Mouse (Mus musculus) lung, embryonic 16.5 days (tissue): Measurements from ENCODE around the gene Gm17651. TPM values are rescaled to one million over a fixed set of nuclear protein-coding genes. Genes with fewer than 3 reads are reported as not detected.

Experiments used
- ATAC-seq: fragments of 200-750 bp; cut with Nextera tagmentation; 2 replicates; pipeline ENCODE4 v1.8.0; 2017; ENCODE audit warnings: low read depth, mild to moderate bottlenecking, moderate library complexity
- H3K27ac ChIP-seq: fragments of 300-500 bp; sonication (generic); 2 replicates; pipeline ENCODE4 v1.5.1; 2014; ENCODE audit warnings: mild to moderate bottlenecking, control low read depth, low read length
- H3K27me3 ChIP-seq: fragments of 300-500 bp; sonication (generic); 2 replicates; pipeline ENCODE4 v1.6.1; 2014; ENCODE audit warnings: low read depth, low read length, mixed read lengths; ENCODE audit not compliant: control insufficient read depth, insufficient read depth
- H3K36me3 ChIP-seq: fragments of 300-500 bp; sonication (generic); 2 replicates; pipeline ENCODE4 v1.6.1; 2014; ENCODE audit warnings: low read length; ENCODE audit not compliant: control insufficient read depth, insufficient read depth
- H3K4me1 ChIP-seq: fragments of 300-500 bp; sonication (generic); replicated peaks from 2 replicates; pipeline ENCODE4 v1.6.1; 2014; ENCODE audit warnings: low read length, mixed read lengths; ENCODE audit not compliant: control insufficient read depth, insufficient read depth
- H3K4me2 ChIP-seq: fragments of 300-500 bp; sonication (generic); 2 replicates; pipeline ENCODE4 v1.6.1; 2014; ENCODE audit warnings: low read depth, low read length, control low read depth
- H3K4me3 ChIP-seq: fragments of 300-500 bp; sonication (generic); 2 replicates; pipeline ENCODE4 v1.5.1; 2014; ENCODE audit warnings: mild to moderate bottlenecking, low read length, control low read depth
- H3K9ac ChIP-seq: fragments of 300-500 bp; sonication (generic); 2 replicates; pipeline ENCODE4 v1.6.1; 2014; ENCODE audit warnings: low read length, control low read depth
- H3K9me3 ChIP-seq: fragments of 300-500 bp; sonication (generic); 2 replicates; pipeline ENCODE4 v1.6.1; 2016; ENCODE audit warnings: low read length; ENCODE audit not compliant: control insufficient read depth
- WGBS: fragments of 180-500 bp; shearing (Covaris S2); extraction: QIAGEN DNeasy Blood & Tissue Kit; methylation state at CpG from one replicate; pipeline ENCODE4 v1.1.7; 2014; 5-methylcytosine and 5-hydroxymethylcytosine counted together
- polyA plus RNA-seq: library from polyadenylated mRNA; unstranded; fragments of >200 nt; fragmentation: Nextera tagmentation; extraction: Ambion mirVana; gene quantifications from 2 replicates; pipeline ENCODE4 v1.2.1, GENCODE M21; 2015

Gm17651 gene
- polyA plus RNA-seq, 1 experiment from 2014 or later: not detected

GRCm38 (mm10) chr3:97661206-97661605, 13.3 kb downstream of the Gm17651 start:
- peaks cover 3% of the 10 kb centered on the region for H3K4me1 ChIP-seq
- H3K9ac ChIP-seq: no peak overlapping the region
- H3K27ac ChIP-seq: no peak overlapping the region
- 67% methylated on average over 8 of the region's 8 CpGs for WGBS
- no peak overlapping the region for H3K4me3 ChIP-seq
- no peak for ATAC-seq
- H3K27me3 ChIP-seq: no peaks in the 10 kb centered on the region
- H3K9me3 ChIP-seq: no peaks in the 10 kb centered on the region
- no peak overlapping the region for H3K4me2 ChIP-seq
- no peaks in the 10 kb centered on the region for H3K36me3 ChIP-seq

- Histone ChIP-seq H3K36me3 (no peaks in the 10 kb centered on the region), H3K4me3 (no peak overlapping the region), H3K4me1 (peaks cover 3% of the 10 kb centered on the region), H3K9me3 (no peaks in the 10 kb centered on the region), H3K9ac (peak overlapping the region; percentile 10; the same call in 1 of the 2 replicates), H3K27ac (no peak overlapping the region), H3K4me2 (no peak overlapping the region; the same call in 1 of the 2 replicates), H3K27me3 (no peaks in the 10 kb centered on the region)
- no peak for ATAC-seq
- 84% methylated on average over 7 of the region's 7 CpGs for WGBS
Measured at GRCm38 (mm10) chr3:97659746-97660145, 14.7 kb downstream of the Gm17651 start.

- peak overlapping the region; percentile 72 for H3K4me2 ChIP-seq
- ATAC-seq: peak; percentile 80
- H3K27ac ChIP-seq: peak overlapping the region; percentile 44; the same call in 1 of the 2 replicates
- H3K4me3 ChIP-seq: peak overlapping the region; percentile 89
- no peaks in the 10 kb centered on the region for H3K36me3 ChIP-seq
- WGBS: under 1% methylated on average over 50 of the region's 50 CpGs
- no peaks in the 10 kb centered on the region for H3K9me3 ChIP-seq
- H3K9ac ChIP-seq: peak overlapping the region; percentile 76
- H3K27me3 ChIP-seq: no peaks in the 10 kb centered on the region
- peaks cover 3% of the 10 kb centered on the region for H3K4me1 ChIP-seq
Measured at GRCm38 (mm10) chr3:97658426-97659193, 15.9 kb downstream of the Gm17651 start.

GRCm38 (mm10) chr3:97657655-97658411, 16.7 kb downstream of the Gm17651 start, which contains the start of gene Prkab2:
Prkab2 (plus strand) TSS chr3:97658193.
- no peaks in the 10 kb centered on the region for H3K9me3 ChIP-seq
- H3K27ac ChIP-seq: peak within 1 kb of the TSS; percentile 44; the same call in 1 of the 2 replicates
- H3K4me2 ChIP-seq: peak within 1 kb of the TSS; percentile 77
- H3K4me3 ChIP-seq: peak within 1 kb of the TSS; percentile 89
- peaks cover 3% of the 10 kb centered on the region for H3K4me1 ChIP-seq
- no peaks in the 10 kb centered on the region for H3K27me3 ChIP-seq
- ATAC-seq: peak; percentile 98
- no peaks in the 10 kb centered on the region for H3K36me3 ChIP-seq
- peak within 1 kb of the TSS; percentile 76 for H3K9ac ChIP-seq
- 2% methylated on average over 51 of the region's 51 CpGs for WGBS

- H3K9ac ChIP-seq: no peak overlapping the region
- H3K9me3 ChIP-seq: no peaks in the 10 kb centered on the region
- no peak overlapping the region for H3K4me3 ChIP-seq
- no peak overlapping the region for H3K27ac ChIP-seq
- no peaks in the 10 kb centered on the region for H3K36me3 ChIP-seq
- peaks cover 3% of the 10 kb centered on the region for H3K4me1 ChIP-seq
- no peak overlapping the region for H3K4me2 ChIP-seq
- 80% methylated on average over 8 of the region's 8 CpGs for WGBS
- ATAC-seq: no peak
- no peaks in the 10 kb centered on the region for H3K27me3 ChIP-seq
Measured at GRCm38 (mm10) chr3:97654901-97655300, 19.6 kb downstream of the Gm17651 start.

GRCm38 (mm10) chr3:97653781-97654180, 20.7 kb downstream of the Gm17651 start:
- H3K27ac ChIP-seq: no peak overlapping the region
- no peak overlapping the region for H3K4me3 ChIP-seq
- ATAC-seq: no peak
- no peak overlapping the region for H3K9ac ChIP-seq
- no peaks in the 10 kb centered on the region for H3K36me3 ChIP-seq
- H3K27me3 ChIP-seq: no peaks in the 10 kb centered on the region
- no peaks in the 10 kb centered on the region for H3K9me3 ChIP-seq
- 86% methylated on average over 5 of the region's 5 CpGs for WGBS
- H3K4me2 ChIP-seq: no peak overlapping the region
- 0 out of 2 replicates have a peak, but pooled peaks cover 3% of the 10 kb centered on the region for H3K4me1 ChIP-seq

- ATAC-seq: no peak
- H3K27me3 ChIP-seq: no peaks in the 10 kb centered on the region
- H3K4me3 ChIP-seq: no peak overlapping the region
- H3K9ac ChIP-seq: no peak overlapping the region
- no peak overlapping the region for H3K27ac ChIP-seq
- no peaks in the 10 kb centered on the region for H3K9me3 ChIP-seq
- H3K36me3 ChIP-seq: no peaks in the 10 kb centered on the region
- no peak overlapping the region for H3K4me2 ChIP-seq
- H3K4me1 ChIP-seq: no peaks in the 10 kb centered on the region
- WGBS: 72% methylated on average over 10 of the region's 10 CpGs
Measured at GRCm38 (mm10) chr3:97651604-97652003, 22.9 kb downstream of the Gm17651 start.

GRCm38 (mm10) chr3:97649469-97649868, 25.0 kb downstream of the Gm17651 start:
- Histone ChIP-seq H3K36me3 (no peaks in the 10 kb centered on the region), H3K4me3 (no peak overlapping the region), H3K27me3 (no peaks in the 10 kb centered on the region), H3K4me1 (no peaks in the 10 kb centered on the region), H3K4me2 (no peak overlapping the region), H3K9me3 (no peaks in the 10 kb centered on the region), H3K27ac (no peak overlapping the region), H3K9ac (no peak overlapping the region)
- WGBS: 67% methylated on average over 6 of the region's 6 CpGs
- ATAC-seq: no peak

GRCm38 (mm10) chr3:97649022-97649421, 25.5 kb downstream of the Gm17651 start:
- H3K9ac ChIP-seq: no peak overlapping the region
- no peaks in the 10 kb centered on the region for H3K9me3 ChIP-seq
- H3K36me3 ChIP-seq: no peaks in the 10 kb centered on the region
- H3K27me3 ChIP-seq: no peaks in the 10 kb centered on the region
- no peak overlapping the region for H3K4me3 ChIP-seq
- WGBS: 59% methylated on average over 3 of the region's 3 CpGs
- no peaks in the 10 kb centered on the region for H3K4me1 ChIP-seq
- no peak for ATAC-seq
- H3K27ac ChIP-seq: no peak overlapping the region
- H3K4me2 ChIP-seq: no peak overlapping the region
